Mouse (Mus musculus): Measurements from ENCODE around the gene Atp6v1f. TPM values are rescaled to one million over a fixed set of nuclear protein-coding genes. Genes with fewer than 3 reads are reported as not detected.

Gene Atp6v1f
- polyA plus RNA-seq, 1 experiment from 2014 or later: 222 TPM

DNA sequence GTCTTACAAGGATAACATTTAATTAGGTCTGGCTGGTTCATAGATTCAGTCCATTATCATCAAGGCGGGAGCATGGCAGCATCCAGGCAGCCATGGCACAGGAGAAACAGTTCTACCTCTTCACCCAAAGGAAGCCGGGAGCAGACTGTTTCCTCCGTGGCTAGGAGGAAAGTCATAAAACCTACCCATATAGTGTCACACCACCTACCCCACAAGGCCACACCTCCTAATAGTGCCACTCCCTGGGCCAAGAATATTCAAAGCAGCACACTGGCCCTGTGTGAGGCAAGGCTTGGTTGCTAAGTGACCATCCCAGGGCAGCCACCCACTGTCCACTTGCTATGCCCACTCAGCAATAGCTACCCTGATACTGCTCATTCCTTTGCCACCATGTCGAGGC lies 3.6 kb downstream of the Atp6v1f start, which contains the start of gene Atp6v1fnb:
Atp6v1fnb (plus strand) TSS at position 301 of the 400 bp plus-strand sequence.
- no peaks in the 10 kb centered on the region for H3K9me3 ChIP-seq
- WGBS: 82% methylated on average over 4 of the region's 4 CpGs
- no peak within 1 kb of the TSS for H3K4me2 ChIP-seq (replicated peaks)
- H3K9ac ChIP-seq: no peak within 1 kb of the TSS
- no peak within 1 kb of the TSS for H3K4me3 ChIP-seq
- H3K4me1 ChIP-seq: peaks cover 20% of the 10 kb centered on the region
- H3K36me3 ChIP-seq: peaks cover 20% of the 10 kb centered on the region
- no peaks in the 10 kb centered on the region for H3K27me3 ChIP-seq
- ATAC-seq (ENCODE audit: low FRiP score, low read depth): no peak
- H3K27ac ChIP-seq: no peak within 1 kb of the TSS

DNA sequence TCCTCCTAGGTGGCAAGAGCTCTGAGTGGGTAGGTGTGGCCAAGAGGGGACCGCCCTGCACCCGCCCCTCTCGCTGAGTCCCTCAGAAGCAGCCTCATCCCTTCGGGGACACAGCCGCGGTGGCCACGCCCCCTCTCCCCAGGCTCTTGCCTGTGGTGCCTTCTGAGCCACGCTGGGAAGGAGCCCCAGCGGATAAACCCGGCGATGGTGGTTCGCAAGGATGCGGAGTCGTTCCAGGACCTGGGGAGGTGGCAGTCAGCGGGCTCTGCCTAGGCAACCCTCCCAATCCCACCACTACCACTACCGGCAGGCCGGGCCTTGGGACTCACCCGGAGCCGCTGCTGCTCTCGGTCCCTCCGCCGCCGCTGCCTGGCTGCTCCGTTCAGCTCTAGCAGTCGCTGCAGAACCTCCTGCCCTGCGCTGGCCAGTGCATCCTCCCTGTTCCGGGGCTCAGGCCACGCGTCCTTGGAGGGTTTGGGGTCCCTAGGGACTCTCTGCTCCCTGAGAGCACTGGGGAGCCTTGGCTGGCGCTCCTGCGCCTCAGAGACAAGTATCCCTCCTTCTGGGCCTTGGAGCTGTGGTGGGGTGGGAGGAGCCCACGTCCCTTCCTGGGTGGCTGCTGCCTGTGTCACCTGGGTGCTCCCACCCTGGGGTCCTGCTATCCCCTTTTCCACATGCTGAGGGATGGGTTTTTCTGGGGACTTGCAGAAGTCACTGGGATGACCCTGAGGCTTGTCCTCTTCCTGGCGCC lies 6.6 kb downstream of the Atp6v1f start:
- Histone ChIP-seq H3K27me3 (no peaks in the 10 kb centered on the region), H3K9me3 (no peaks in the 10 kb centered on the region), H3K36me3 (peaks cover 20% of the 10 kb centered on the region), H3K4me3 (peak overlapping the region; percentile 43), H3K4me2 (replicated peaks) (peak overlapping the region; percentile 71), H3K27ac (no peak overlapping the region), H3K4me1 (peaks cover 10% of the 10 kb centered on the region), H3K9ac (peak overlapping the region; percentile 53)
- peak; percentile 84 for ATAC-seq (ENCODE audit: low FRiP score, low read depth)
- WGBS: 4% methylated on average over 33 of the region's 33 CpGs

DNA sequence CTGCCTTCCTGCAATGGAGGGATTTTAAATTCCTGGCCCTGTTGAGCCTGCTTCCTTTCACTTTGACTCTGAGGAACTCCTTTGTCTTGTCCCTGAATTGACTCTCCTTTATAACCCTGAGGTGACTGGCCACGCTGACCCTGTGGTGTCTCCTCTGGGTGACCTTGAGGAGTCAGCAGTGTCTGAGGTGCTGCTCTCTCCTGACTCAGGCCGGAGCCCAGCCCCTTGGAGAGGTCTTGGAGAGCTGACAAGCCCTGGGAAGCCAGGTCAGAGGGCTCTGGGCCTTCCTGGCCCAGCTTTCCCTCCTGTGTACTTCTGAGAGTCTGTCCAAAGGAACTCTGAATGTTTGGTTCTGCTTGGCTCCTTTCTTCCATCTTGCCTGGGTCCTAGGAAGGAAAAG lies 7.2 kb downstream of the Atp6v1f start:
- H3K9ac ChIP-seq: no peak overlapping the region
- no peak overlapping the region for H3K4me2 ChIP-seq (replicated peaks)
- ATAC-seq (ENCODE audit: low FRiP score, low read depth): no peak
- no peak overlapping the region for H3K4me3 ChIP-seq
- WGBS: 74% methylated on average over 2 of the region's 2 CpGs
- H3K27ac ChIP-seq: no peak overlapping the region
- no peaks in the 10 kb centered on the region for H3K9me3 ChIP-seq
- peaks cover 10% of the 10 kb centered on the region for H3K4me1 ChIP-seq
- H3K36me3 ChIP-seq: peaks cover 19% of the 10 kb centered on the region
- H3K27me3 ChIP-seq: no peaks in the 10 kb centered on the region

DNA sequence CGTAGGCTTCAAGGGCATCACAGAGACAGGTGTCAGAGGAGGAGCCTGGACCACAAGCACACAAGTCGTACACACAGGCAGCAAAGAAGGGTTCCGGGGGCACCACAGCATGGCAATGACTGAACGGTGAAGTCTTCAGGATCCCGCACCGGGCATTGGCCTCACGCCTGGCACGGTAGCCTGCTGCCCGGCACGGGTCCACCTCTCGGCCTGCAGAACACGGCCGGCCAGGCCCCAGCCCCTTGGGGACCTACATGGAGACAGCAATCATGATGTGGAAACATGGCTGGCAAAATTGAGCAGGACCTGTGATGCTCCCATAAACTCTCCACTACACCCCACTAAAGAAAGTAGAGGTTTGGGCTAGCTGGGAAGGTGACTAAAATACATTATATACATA lies 15.2 kb downstream of the Atp6v1f start:
- no peaks in the 10 kb centered on the region for H3K27me3 ChIP-seq
- 93% methylated on average over 13 of the region's 13 CpGs for WGBS

DNA sequence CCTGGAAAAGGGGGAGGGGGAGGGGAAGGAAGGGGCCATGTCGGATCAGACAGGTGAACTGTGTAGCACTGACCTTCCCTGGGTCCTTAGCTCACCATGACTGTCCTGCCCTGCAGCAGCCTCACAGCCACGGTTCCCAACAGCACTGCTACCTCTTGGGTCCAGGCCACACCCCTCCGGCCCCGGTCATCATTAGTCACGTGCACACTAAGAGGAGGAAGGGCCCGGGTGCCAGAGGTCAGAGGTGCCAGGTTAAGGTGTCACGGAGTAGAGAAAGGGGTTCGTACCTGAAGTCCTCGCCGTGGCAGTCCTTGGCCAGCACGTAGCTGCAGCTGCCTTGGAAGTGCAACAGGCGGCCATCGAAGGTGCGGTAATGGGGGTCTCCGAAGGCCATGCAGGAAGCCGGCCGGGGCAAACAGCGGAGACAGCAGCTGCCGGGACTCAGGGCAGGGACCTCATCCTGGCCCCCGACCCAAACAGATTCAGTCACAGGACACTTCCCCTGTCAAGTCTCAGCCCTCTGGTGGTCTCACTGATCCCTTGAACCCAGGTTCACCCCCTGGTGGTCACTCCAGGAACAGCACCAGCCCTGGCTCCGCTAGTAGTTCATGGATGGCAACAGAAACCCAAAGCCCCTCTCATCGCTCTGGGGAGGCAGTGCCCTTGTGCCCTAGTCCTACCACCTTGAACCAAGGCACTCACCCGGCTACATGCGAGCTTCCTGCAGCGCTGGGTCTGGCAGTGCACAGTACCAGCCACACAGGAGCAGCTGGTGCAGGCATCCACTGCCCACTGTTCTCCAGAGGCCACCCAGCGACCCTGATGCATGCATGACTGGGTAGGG lies 17.4 kb downstream of the Atp6v1f start:
- ATAC-seq (ENCODE audit: low FRiP score, low read depth): peak; percentile 54
- Histone ChIP-seq H3K27ac (no peak overlapping the region), H3K9ac (peak overlapping the region; percentile 48; the same call in 1 of the 2 replicates), H3K4me2 (replicated peaks) (peak overlapping the region; percentile 65), H3K4me1 (peaks cover 7% of the 10 kb centered on the region), H3K9me3 (no peaks in the 10 kb centered on the region), H3K4me3 (peak overlapping the region; percentile 33), H3K36me3 (peaks cover 34% of the 10 kb centered on the region), H3K27me3 (no peaks in the 10 kb centered on the region)
- WGBS: 16% methylated on average over 26 of the region's 26 CpGs

More for the DNA sequence above, 15.2 kb downstream of the Atp6v1f start:
- H3K36me3 ChIP-seq: peaks cover 28% of the 10 kb centered on the region
- no peaks in the 10 kb centered on the region for H3K9me3 ChIP-seq
- H3K4me1 ChIP-seq: peaks cover 7% of the 10 kb centered on the region
- no peak overlapping the region for H3K4me2 ChIP-seq (replicated peaks)
- no peak for ATAC-seq (ENCODE audit: low FRiP score, low read depth)
- H3K27ac ChIP-seq: no peak overlapping the region
- H3K9ac ChIP-seq: no peak overlapping the region
- H3K4me3 ChIP-seq: no peak overlapping the region

DNA sequence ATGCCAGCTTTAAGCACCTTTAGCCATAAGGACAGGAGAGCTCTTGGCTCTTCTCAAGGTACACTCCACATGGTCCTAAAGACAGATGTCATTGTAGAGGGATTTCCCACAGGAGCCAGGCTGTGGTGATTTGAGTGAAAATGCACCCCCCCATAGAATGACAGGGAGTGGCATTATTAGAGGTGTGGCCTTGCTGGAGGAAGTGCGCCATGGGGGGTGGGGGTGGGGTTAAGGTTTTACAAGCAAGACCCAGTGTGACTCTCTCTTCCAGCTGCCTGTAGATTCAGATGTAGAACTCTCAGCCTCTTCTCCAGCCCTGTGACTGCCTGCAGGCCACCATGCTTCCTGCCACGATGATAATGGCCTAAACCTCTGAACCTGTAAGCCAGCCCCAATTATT lies 18.4 kb downstream of the Atp6v1f start:
- Histone ChIP-seq H3K9ac (no peak overlapping the region), H3K4me3 (no peak overlapping the region), H3K27ac (no peak overlapping the region), H3K27me3 (no peaks in the 10 kb centered on the region), H3K4me2 (replicated peaks) (no peak overlapping the region), H3K36me3 (peaks cover 44% of the 10 kb centered on the region), H3K9me3 (no peaks in the 10 kb centered on the region), H3K4me1 (peaks cover 7% of the 10 kb centered on the region)
- no peak for ATAC-seq (ENCODE audit: low FRiP score, low read depth)
- WGBS: 38% methylated on average over 2 of the region's 2 CpGs

DNA sequence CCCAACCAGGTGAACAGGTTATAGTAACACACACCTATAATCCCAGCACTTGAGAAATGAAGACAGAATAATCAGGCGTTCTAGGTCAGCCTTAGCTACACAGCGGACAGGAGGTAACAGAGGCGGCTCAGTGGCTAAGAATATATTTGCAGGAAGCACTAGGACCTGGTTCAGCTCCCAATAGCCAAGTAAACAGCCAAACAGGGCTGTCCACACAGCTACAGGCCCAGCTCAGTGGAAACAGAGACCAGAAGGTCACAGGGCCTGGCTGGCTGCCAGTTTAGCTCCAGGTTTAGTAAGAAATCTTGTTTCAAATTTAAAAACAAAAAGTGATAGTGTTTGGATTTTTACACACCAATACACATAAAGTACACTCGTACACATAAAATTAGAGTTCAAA lies 26.6 kb downstream of the Atp6v1f start:
- no peak overlapping the region for H3K27ac ChIP-seq
- WGBS: 80% methylated on average over 4 of the region's 4 CpGs
- H3K9me3 ChIP-seq: no peaks in the 10 kb centered on the region
- no peaks in the 10 kb centered on the region for H3K4me1 ChIP-seq
- peaks cover 10% of the 10 kb centered on the region for H3K27me3 ChIP-seq
- no peak overlapping the region for H3K9ac ChIP-seq
- ATAC-seq (ENCODE audit: low FRiP score, low read depth): no peak
- peaks cover 68% of the 10 kb centered on the region for H3K36me3 ChIP-seq
- H3K4me3 ChIP-seq: no peak overlapping the region
- no peak overlapping the region for H3K4me2 ChIP-seq (replicated peaks)

DNA sequence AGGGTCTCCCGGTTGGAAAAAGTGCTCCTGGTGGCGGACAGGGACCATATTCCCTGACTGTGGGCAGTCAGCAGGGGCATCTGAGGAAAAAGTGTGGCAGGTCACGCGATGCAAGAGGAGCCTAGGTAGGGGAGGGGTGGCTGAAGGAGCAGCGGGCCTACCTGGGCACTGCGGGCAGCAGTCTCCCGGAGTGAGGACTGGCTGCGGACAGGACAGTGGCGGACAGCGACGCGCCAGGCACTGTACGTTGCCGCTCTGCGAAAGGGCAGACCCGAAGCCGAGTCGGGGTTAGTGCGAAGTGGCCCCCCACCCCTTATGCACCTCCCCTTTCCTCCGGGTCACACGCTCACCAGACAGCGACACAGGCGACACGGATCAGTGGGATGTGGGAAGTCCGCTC lies 28.8 kb downstream of the Atp6v1f start:
- Histone ChIP-seq H3K9ac (no peak overlapping the region), H3K27me3 (peaks cover 10% of the 10 kb centered on the region), H3K4me1 (no peaks in the 10 kb centered on the region), H3K36me3 (peaks cover 63% of the 10 kb centered on the region), H3K4me2 (replicated peaks) (no peak overlapping the region), H3K4me3 (no peak overlapping the region), H3K9me3 (no peaks in the 10 kb centered on the region), H3K27ac (no peak overlapping the region)
- 38% methylated on average over 25 of the region's 25 CpGs for WGBS
- ATAC-seq (ENCODE audit: low FRiP score, low read depth): no peak

DNA sequence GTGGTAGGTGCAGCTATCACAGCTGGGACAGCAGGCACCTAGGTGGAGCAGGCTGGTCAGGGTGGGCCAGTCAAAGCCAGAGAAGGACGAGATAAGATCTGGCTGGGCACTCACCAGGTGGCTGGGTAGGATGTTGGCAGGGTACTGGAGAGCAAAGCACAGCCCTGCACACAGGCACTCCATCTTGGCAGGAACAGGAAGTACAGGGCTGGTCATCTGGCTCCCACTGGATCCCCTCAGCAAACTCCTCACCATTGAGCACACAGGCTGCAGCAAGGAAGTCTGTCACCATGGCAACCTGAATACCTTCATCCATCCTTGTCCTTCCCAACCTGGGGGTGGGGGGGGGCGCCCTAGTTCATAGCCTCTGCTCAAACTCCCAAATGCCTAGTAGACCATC lies 30.3 kb downstream of the Atp6v1f start:
- H3K4me1 ChIP-seq: no peaks in the 10 kb centered on the region
- H3K9ac ChIP-seq: no peak overlapping the region
- peaks cover 62% of the 10 kb centered on the region for H3K36me3 ChIP-seq
- no peak overlapping the region for H3K27ac ChIP-seq
- ATAC-seq (ENCODE audit: low FRiP score, low read depth): no peak
- 57% methylated on average over 2 of the region's 2 CpGs for WGBS
- H3K27me3 ChIP-seq: peaks cover 10% of the 10 kb centered on the region
- H3K4me3 ChIP-seq: no peak overlapping the region
- no peak overlapping the region for H3K4me2 ChIP-seq (replicated peaks)
- H3K9me3 ChIP-seq: no peaks in the 10 kb centered on the region

DNA sequence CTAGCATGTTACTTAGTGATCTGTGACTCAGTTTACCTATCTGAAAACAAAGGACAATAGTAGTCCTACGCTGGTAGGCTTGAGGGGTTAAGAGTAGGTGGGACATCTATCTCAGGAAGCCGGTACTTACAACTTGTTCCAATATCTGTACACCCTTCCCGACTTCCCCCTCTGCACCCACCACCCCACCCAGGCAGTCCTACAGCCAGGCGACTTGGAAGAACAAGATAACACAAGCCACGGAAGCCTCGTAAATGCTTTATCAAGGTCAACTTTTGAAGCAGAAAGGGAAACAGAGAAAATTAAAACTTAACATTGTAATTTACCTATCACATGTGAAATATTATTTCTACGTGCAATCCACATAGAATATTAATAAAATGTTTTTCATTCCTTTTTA lies 32.7 kb downstream of the Atp6v1f start:
- no peak overlapping the region for H3K27ac ChIP-seq
- no peak overlapping the region for H3K9ac ChIP-seq
- H3K4me3 ChIP-seq: no peak overlapping the region
- no peak for ATAC-seq (ENCODE audit: low FRiP score, low read depth)
- H3K9me3 ChIP-seq: no peaks in the 10 kb centered on the region
- no peaks in the 10 kb centered on the region for H3K4me1 ChIP-seq
- peaks cover 10% of the 10 kb centered on the region for H3K27me3 ChIP-seq
- H3K36me3 ChIP-seq: peaks cover 67% of the 10 kb centered on the region
- WGBS: 92% methylated on average over 7 of the region's 7 CpGs
- no peak overlapping the region for H3K4me2 ChIP-seq (replicated peaks)

DNA sequence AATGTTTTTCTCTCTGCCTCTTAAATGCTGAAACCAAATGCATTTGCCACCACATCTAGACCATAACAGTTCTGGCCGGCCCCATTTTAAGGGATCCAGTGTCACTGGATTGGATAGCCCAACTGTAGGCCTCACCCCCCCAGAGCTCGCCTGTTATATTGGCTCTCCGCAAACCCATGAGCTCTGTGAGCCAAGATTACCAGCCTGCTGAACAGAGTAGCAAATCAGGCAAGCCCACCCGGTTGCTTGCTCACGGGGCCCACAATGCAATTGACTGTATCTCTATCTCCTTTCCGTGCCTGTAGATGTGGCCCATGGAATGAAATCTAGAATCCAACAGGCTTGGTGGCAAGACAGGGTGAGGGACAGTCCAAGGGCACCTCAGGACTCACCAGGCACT lies 33.3 kb downstream of the Atp6v1f start:
- Histone ChIP-seq H3K27ac (no peak overlapping the region), H3K9ac (no peak overlapping the region), H3K9me3 (no peaks in the 10 kb centered on the region), H3K4me1 (peaks cover 4% of the 10 kb centered on the region; the same call in 1 of the 2 replicates), H3K27me3 (peaks cover 9% of the 10 kb centered on the region), H3K4me2 (replicated peaks) (no peak overlapping the region), H3K36me3 (peaks cover 64% of the 10 kb centered on the region), H3K4me3 (no peak overlapping the region)
- WGBS: 88% methylated on average over 6 of the region's 6 CpGs
- no peak for ATAC-seq (ENCODE audit: low FRiP score, low read depth)

DNA sequence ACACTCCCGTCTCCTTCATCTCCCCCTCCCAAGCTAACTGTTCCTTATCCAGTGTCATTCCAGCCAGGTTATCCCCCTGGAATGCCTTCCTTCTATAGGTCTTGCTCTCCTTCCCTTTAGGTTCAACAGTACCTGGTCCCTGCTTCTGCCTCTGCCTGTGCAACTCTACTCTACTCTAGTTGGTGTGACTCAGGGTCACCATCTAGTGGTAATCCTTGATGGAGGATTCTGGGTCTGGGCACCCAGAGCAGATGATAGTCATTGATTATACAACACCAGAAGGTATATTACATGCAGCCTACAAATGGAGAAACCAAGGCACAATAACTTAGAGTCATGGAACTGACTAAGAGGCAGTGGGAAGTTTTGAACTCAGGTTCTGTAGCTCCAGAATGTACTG lies 34.1 kb downstream of the Atp6v1f start:
- ATAC-seq (ENCODE audit: low FRiP score, low read depth): no peak
- Histone ChIP-seq H3K27ac (no peak overlapping the region), H3K4me3 (no peak overlapping the region), H3K4me2 (replicated peaks) (no peak overlapping the region), H3K36me3 (peaks cover 56% of the 10 kb centered on the region), H3K27me3 (peaks cover 3% of the 10 kb centered on the region; the same call in 1 of the 2 replicates), H3K9ac (no peak overlapping the region), H3K4me1 (peaks cover 12% of the 10 kb centered on the region), H3K9me3 (no peaks in the 10 kb centered on the region)
- 95% methylated on average over 1 of the region's 1 CpGs for WGBS
